Mouse (Mus musculus) thymus, adult 2 months (tissue): ENCODE measurements at regions not wholly inside any gene's neighbourhood (a gene's known extent, or its start where the extent isn't known, plus 50 kb on each side); places are given as distances from the start of the nearest gene placed in this dataset.

Source experiments
- CTCF ChIP-seq: fragments of 200-500 bp; IDR thresholded peaks from 2 replicates; pipeline ENCODE4 v1.5.1; 2012; ENCODE audit warnings: mild to moderate bottlenecking, control low read depth, low read length, moderate library complexity, borderline replicate concordance; ENCODE audit not compliant: control insufficient read depth, poor library complexity, insufficient read depth; ENCODE audit errors: extremely low read depth
- POLR2A ChIP-seq: fragments of 200-500 bp; IDR thresholded peaks from 2 replicates; pipeline ENCODE4 v1.6.1; 2012; ENCODE audit warnings: mild to moderate bottlenecking, low read length, control low read depth, moderate library complexity; ENCODE audit not compliant: control insufficient read depth, poor library complexity, insufficient read depth; ENCODE audit errors: extremely low read depth

DNA sequence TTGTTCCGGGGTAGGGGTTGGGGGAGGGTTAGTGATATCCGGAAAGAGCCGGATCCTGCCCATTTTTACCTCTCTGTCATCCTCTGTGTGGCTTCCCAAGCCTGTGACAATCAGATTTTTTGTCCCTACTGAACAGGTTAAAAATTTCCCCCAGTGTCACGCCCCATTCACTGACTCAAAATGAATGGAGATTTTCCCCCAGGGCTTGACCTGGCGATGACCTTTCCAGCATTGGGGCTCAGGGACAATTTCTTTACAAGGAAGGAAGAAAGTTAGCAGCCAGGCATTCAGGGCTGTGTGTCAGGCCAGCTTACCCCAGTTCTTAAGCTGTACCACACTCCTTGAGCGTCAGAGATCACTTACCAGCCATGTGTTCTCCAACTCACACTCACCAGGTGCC is 55.9 kb upstream of the Gm9887 start:
- TF ChIP-seq CTCF = no peak
- no peak for TF ChIP-seq POLR2A
